Mouse (Mus musculus): ENCODE results near the gene Ctsj. TPM values are rescaled to one million over a fixed set of nuclear protein-coding genes. Genes with fewer than 3 reads are reported as not detected.
"Not testable (repeated sequence)": the region's sequence is repeated elsewhere in the genome, so short reads cannot be mapped to it uniquely, and the experiment has no call there.

Ctsj gene
- polyA plus RNA-seq (2015; fragmentation: Nextera tagmentation; extraction: Ambion mirVana): not detected in 2 replicates

DNA sequence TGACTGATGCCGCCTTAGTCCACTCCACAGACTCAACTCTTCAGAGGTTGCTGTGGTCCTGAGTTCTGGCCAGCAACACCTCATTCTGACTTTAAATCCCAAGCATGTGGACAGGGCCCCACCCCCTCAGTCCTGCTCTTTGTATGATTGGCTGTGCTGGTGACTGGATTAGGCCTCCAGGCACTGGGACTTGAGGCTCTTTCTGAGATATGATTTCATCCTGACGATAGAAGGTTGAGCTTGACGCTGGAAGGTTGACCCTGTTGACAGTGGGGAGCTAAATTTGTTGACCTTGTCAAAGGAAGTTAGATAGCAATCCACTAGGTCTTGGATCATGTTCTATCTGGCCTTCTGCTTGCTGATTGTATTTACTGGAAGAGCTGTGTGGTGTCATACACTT, at the start of gene Ctsj:
TSS of gene Ctsj (minus strand) at position 101 of the 400 bp plus-strand sequence.
- H3K9me3 ChIP-seq: peaks cover 15% of the 10 kb centered on the region; the same call in 1 of the 2 replicates
- H3K4me1 ChIP-seq: no peaks in the 10 kb centered on the region
- no peaks in the 10 kb centered on the region for H3K36me3 ChIP-seq
- ATAC-seq (ENCODE audit: insufficient number of reproducible peaks, insufficient read depth, low FRiP score, low TSS enrichment, low read depth): no peak
- no peak within 1 kb of the TSS for H3K4me2 ChIP-seq
- no peaks in the 10 kb centered on the region for H3K27me3 ChIP-seq
- 72% methylated on average over 3 of the region's 3 CpGs for WGBS
- H3K27ac ChIP-seq: no peak within 1 kb of the TSS
- no peak within 1 kb of the TSS for H3K9ac ChIP-seq
- H3K4me3 ChIP-seq: no peak within 1 kb of the TSS

DNA sequence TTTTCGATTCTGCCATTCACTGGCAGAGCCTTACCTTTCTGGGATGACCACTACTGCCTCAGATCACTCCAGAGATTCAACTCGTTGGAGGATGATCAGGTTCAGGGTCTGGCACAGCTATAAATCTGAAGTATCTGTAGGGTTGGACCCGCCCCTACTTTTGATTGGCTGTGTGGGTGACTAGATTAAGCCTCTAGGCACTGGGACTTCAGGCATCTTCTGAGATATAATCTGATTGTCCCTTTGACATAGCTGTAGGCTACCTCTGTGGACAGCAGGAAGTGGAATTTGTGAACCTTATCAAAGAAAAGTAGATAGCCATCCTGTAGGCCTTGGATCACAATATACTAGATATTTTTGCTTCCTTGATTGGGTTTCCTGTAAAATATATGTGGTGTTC, 34.8 kb upstream of the Ctsj start, which contains the start of gene Ctsq:
TSS of gene Ctsq (minus strand) at position 101 of the 400 bp plus-strand sequence.
- H3K4me2 ChIP-seq: no peak within 1 kb of the TSS
- WGBS: 60% methylated on average over 3 of the region's 3 CpGs
- peaks cover 7% of the 10 kb centered on the region; the same call in 1 of the 2 replicates for H3K9me3 ChIP-seq
- no peak within 1 kb of the TSS for H3K9ac ChIP-seq
- H3K4me3 ChIP-seq: no peak within 1 kb of the TSS
- ATAC-seq (ENCODE audit: insufficient number of reproducible peaks, insufficient read depth, low FRiP score, low TSS enrichment, low read depth): no peak
- no peak within 1 kb of the TSS for H3K27ac ChIP-seq
- no peaks in the 10 kb centered on the region for H3K27me3 ChIP-seq
- H3K36me3 ChIP-seq: no peaks in the 10 kb centered on the region
- H3K4me1 ChIP-seq: no peaks in the 10 kb centered on the region

DNA sequence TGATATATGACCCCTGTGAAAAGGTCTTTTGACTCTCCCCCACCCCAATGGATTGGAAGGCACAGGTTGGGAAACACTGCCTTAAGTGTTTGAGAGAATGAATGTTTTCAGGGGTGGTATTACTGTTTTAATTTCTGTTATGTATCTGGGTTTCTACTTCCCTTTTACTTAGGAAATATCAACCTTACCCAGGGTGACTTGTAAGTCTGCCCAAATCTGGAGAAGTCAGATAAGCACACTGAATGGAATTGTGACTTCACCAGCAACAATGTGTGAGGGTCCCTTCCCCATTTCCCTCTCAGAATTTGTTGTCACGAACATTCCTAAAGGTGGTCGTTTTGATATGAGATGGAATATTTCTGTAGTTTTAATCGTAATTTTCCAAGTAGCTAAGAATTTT, 17.0 kb upstream of the Ctsj start:
- no peaks in the 10 kb centered on the region for H3K36me3 ChIP-seq
- WGBS: 85% methylated on average over 3 of the region's 3 CpGs
- H3K4me3 ChIP-seq: no peak overlapping the region
- no peak overlapping the region for H3K27ac ChIP-seq
- H3K4me2 ChIP-seq: no peak overlapping the region
- ATAC-seq (ENCODE audit: insufficient number of reproducible peaks, insufficient read depth, low FRiP score, low TSS enrichment, low read depth): no peak
- peaks cover 14% of the 10 kb centered on the region for H3K9me3 ChIP-seq
- H3K9ac ChIP-seq: no peak overlapping the region
- no peaks in the 10 kb centered on the region for H3K27me3 ChIP-seq
- H3K4me1 ChIP-seq: no peaks in the 10 kb centered on the region

DNA sequence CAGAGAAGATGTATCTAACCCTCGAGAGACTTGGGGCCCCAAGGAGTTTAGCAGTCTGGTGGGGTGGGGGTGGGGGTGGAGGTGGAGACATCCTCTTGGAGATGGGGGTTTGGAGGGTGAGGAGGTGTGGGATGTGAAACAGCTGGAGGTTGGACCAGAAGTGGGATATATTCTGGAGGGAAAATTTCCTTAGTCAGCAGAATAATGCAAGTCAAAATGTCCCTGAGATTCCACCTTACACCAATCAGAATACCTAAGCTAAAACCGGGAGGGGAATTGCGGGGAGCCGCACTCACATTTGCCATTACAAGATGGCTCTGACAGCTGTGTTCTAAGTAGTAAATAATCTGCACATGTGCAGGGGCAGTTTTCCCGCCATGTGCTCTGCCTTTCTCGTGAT, 16.1 kb upstream of the Ctsj start:
- no peaks in the 10 kb centered on the region for H3K27me3 ChIP-seq
- H3K4me3 ChIP-seq: no peak overlapping the region
- no peak for ATAC-seq (ENCODE audit: insufficient number of reproducible peaks, insufficient read depth, low FRiP score, low TSS enrichment, low read depth)
- H3K4me1 ChIP-seq: no peaks in the 10 kb centered on the region
- WGBS: 82% methylated on average over 5 of the region's 6 CpGs
- H3K36me3 ChIP-seq: no peaks in the 10 kb centered on the region
- no peak overlapping the region for H3K4me2 ChIP-seq
- no peak overlapping the region for H3K9ac ChIP-seq
- H3K9me3 ChIP-seq: peaks cover 11% of the 10 kb centered on the region
- no peak overlapping the region for H3K27ac ChIP-seq

DNA sequence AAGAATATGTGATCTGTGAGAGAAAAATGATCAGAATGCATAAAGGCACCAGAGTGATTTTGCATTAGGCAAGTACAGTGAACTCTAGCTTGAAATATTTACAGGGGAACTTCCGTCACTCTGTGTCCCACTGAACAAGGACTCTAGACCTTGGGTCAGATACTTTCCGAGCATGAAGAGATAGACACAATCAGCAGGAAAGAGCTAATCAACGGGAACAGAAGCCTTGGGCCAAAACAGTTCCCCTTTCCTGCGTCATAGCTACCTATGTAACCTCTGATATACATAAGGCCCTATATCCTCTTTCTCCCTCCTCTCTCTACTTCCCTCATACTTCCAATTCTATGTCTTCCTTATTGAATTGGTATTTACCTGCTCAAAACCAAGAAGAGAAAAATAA, 4.4 kb upstream of the Ctsj start:
- ATAC-seq (ENCODE audit: insufficient number of reproducible peaks, insufficient read depth, low FRiP score, low TSS enrichment, low read depth): no peak
- Histone ChIP-seq H3K27me3 (no peaks in the 10 kb centered on the region), H3K4me3 (no peak overlapping the region), H3K4me2 (no peak overlapping the region), H3K9me3 (peaks cover 20% of the 10 kb centered on the region; the same call in 1 of the 2 replicates), H3K27ac (no peak overlapping the region), H3K4me1 (no peaks in the 10 kb centered on the region), H3K36me3 (no peaks in the 10 kb centered on the region), H3K9ac (no peak overlapping the region)
- WGBS: 74% methylated on average over 4 of the region's 4 CpGs

DNA sequence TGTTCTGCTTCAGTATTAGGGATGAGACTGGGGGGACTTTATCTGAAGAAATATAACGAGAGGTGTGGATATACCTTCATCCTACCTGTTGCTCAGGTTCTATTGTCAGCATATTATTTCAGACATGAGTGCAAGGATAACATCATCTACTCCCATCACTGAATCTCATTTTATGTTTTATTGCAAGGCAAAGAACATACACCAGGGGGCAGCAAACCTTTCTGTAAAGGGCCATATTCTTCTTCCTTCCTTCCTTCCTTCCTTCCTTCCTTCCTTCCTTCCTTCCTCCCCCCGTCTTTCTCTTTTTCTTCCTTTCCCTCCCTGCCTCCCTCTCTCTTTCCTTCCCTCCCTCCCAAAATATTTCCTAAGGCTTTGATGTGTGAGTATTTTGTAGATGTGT, 8.2 kb downstream of the Ctsj start:
- Histone ChIP-seq H3K4me2 (no peak overlapping the region), H3K4me1 (no peaks in the 10 kb centered on the region), H3K9me3 (no peaks in the 10 kb centered on the region), H3K27ac (no peak overlapping the region), H3K27me3 (no peaks in the 10 kb centered on the region), H3K36me3 (no peaks in the 10 kb centered on the region), H3K4me3 (no peak overlapping the region), H3K9ac (no peak overlapping the region)
- no peak for ATAC-seq (ENCODE audit: insufficient number of reproducible peaks, insufficient read depth, low FRiP score, low TSS enrichment, low read depth)
- WGBS: 52% methylated on average over 2 of the region's 2 CpGs

DNA sequence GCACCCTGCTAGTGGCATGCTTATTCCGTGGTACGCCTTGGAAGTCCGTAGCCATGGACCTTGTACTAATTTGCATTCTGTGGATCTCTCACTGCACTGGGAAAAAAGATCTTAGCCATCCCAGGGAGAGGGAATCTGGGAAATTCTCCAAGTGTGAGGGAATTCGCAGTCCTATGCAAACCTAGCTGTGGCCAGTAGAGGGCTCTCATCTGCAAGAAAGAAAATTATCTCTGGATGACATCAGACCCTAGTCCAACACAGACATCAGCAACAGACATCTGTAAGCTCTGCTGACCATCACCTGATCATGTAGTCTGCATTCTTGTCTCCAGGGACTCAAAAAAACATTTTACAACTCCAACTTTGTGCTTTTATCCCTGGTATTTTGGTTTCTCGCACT, 18.8 kb downstream of the Ctsj start:
- not testable (repeated sequence) for H3K4me1 ChIP-seq; ATAC-seq (ENCODE audit: insufficient number of reproducible peaks, insufficient read depth, low FRiP score, low TSS enrichment, low read depth); H3K4me3 ChIP-seq; H3K36me3 ChIP-seq; H3K9me3 ChIP-seq; H3K27me3 ChIP-seq; H3K27ac ChIP-seq; H3K4me2 ChIP-seq; H3K9ac ChIP-seq
- WGBS: 75% methylated on average over 5 of the region's 5 CpGs

DNA sequence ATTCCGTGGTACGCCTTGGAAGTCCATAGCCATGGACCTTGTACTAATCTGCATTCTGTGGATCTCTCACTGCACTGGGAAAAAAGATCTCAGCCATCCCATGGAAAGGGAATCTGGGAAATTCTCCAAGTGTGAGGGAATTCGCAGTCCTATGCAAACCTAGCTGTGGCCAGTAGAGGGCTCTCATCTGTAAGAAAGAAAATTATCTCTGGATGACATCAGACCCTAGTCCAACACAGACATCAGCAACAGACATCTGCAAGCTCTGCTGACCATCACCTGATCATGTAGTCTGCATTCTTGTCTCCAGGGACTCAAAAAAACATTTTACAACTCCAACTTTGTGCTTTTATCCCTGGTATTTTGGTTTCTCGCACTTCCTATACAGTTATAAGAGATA, 33.4 kb downstream of the Ctsj start:
- WGBS: 70% methylated on average over 4 of the region's 4 CpGs
- H3K4me1 ChIP-seq; ATAC-seq (ENCODE audit: insufficient number of reproducible peaks, insufficient read depth, low FRiP score, low TSS enrichment, low read depth); H3K9me3 ChIP-seq; H3K36me3 ChIP-seq; H3K4me2 ChIP-seq; H3K27ac ChIP-seq; H3K27me3 ChIP-seq; H3K4me3 ChIP-seq; H3K9ac ChIP-seq: not testable (repeated sequence)

DNA sequence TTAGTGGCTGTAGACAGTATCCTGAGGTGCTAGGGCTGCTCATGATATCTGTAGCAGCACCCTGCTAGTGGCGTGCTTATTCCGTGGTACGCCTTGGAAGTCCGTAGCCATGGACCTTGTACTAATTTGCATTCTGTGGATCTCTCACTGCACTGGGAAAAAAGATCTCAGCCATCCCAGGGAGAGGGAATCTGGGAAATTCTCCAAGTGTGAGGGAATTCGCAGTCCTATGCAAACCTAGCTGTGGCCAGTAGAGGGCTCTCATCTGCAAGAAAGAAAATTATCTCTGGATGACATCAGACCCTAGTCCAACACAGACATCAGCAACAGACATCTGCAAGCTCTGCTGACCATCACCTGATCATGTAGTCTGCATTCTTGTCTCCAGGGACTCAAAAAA, 41.8 kb downstream of the Ctsj start:
- H3K4me3 ChIP-seq; H3K36me3 ChIP-seq; H3K4me1 ChIP-seq; H3K4me2 ChIP-seq; H3K9ac ChIP-seq; H3K27ac ChIP-seq; ATAC-seq (ENCODE audit: insufficient number of reproducible peaks, insufficient read depth, low FRiP score, low TSS enrichment, low read depth); H3K9me3 ChIP-seq; H3K27me3 ChIP-seq: not testable (repeated sequence)
- WGBS: 35% methylated on average over 5 of the region's 5 CpGs

DNA sequence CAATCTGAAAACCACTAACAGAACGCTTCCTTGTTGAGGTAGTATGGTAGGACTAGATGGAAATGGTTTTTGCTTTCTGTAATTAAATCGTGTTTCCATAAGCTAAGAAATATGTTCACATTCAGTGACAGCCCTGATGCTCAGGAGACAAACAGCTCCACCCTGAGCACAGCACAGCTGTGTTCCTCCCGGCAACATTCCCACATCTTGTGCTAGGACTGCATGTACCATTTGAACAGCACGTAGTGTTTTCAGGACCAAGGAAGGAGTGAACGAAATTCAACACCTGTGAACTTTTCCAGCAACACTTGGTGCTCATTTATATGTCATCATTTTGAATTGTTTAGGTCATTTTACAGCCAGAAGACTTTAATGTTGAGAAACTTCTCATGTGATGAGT, 44.1 kb downstream of the Ctsj start:
- no peak overlapping the region for H3K9ac ChIP-seq
- H3K4me2 ChIP-seq: no peak overlapping the region
- ATAC-seq (ENCODE audit: insufficient number of reproducible peaks, insufficient read depth, low FRiP score, low TSS enrichment, low read depth): no peak
- H3K36me3 ChIP-seq: no peaks in the 10 kb centered on the region
- H3K27me3 ChIP-seq: no peaks in the 10 kb centered on the region
- no peak overlapping the region for H3K27ac ChIP-seq
- no peak overlapping the region for H3K4me3 ChIP-seq
- WGBS: 64% methylated on average over 5 of the region's 5 CpGs
- H3K9me3 ChIP-seq: peaks cover 8% of the 10 kb centered on the region
- no peaks in the 10 kb centered on the region for H3K4me1 ChIP-seq

Other genes with a start within 250 kb of the Ctsj start
- gene BC051665, start 219.6 kb downstream of the Ctsj start, polyA plus RNA-seq (2015; fragmentation: Nextera tagmentation; extraction: Ambion mirVana): not detected in 2 replicates
- not detected in 2 replicates for gene Ctsll3, start 203.1 kb downstream of the Ctsj start, polyA plus RNA-seq (2015; fragmentation: Nextera tagmentation; extraction: Ambion mirVana)
- 0.39 and 0.42 TPM in 2 replicates for gene 4930486L24Rik, start 141.5 kb downstream of the Ctsj start, polyA plus RNA-seq (2015; fragmentation: Nextera tagmentation; extraction: Ambion mirVana)
- gene Gm49392, start 109.1 kb downstream of the Ctsj start, polyA plus RNA-seq (2015; fragmentation: Nextera tagmentation; extraction: Ambion mirVana): not detected in 2 replicates
- gene Ctla2b, start 108.5 kb downstream of the Ctsj start, polyA plus RNA-seq (2015; fragmentation: Nextera tagmentation; extraction: Ambion mirVana): 1.5 and 5.0 TPM in 2 replicates
- not detected in 2 replicates for gene Tpbpb, start 101.1 kb downstream of the Ctsj start, polyA plus RNA-seq (2015; fragmentation: Nextera tagmentation; extraction: Ambion mirVana)
- not detected in 2 replicates for gene Gm49393, start 70.4 kb downstream of the Ctsj start, polyA plus RNA-seq (2015; fragmentation: Nextera tagmentation; extraction: Ambion mirVana)
- 1.3 and 2.8 TPM in 2 replicates for gene Gm49391, start 69.4 kb downstream of the Ctsj start, polyA plus RNA-seq (2015; fragmentation: Nextera tagmentation; extraction: Ambion mirVana)
- gene Ctla2a, start 69.3 kb downstream of the Ctsj start, polyA plus RNA-seq (2015; fragmentation: Nextera tagmentation; extraction: Ambion mirVana): 19.2 and 23.0 TPM in 2 replicates
- gene Tpbpa, start 64.0 kb downstream of the Ctsj start, polyA plus RNA-seq (2015; fragmentation: Nextera tagmentation; extraction: Ambion mirVana): not detected in 2 replicates
- not detected in 2 replicates for gene Ctsq, start 34.7 kb upstream of the Ctsj start, polyA plus RNA-seq (2015; fragmentation: Nextera tagmentation; extraction: Ambion mirVana)
- gene Ctsr, start 158.3 kb upstream of the Ctsj start, polyA plus RNA-seq (2015; fragmentation: Nextera tagmentation; extraction: Ambion mirVana): not detected in 2 replicates
- gene Cts6, start 197.5 kb upstream of the Ctsj start, polyA plus RNA-seq (2015; fragmentation: Nextera tagmentation; extraction: Ambion mirVana): not detected in 2 replicates
- not detected in 2 replicates for gene Cts8, start 249.4 kb upstream of the Ctsj start, polyA plus RNA-seq (2015; fragmentation: Nextera tagmentation; extraction: Ambion mirVana)

Data from embryonic facial prominence, embryonic 13.5 days (tissue).